Mouse (Mus musculus) hindlimb bud, embryonic 11.5 days (tissue): Measurements from ENCODE around the gene V1rd19.
"Not testable (repeated sequence)": the region's sequence is repeated elsewhere in the genome, so short reads cannot be mapped to it uniquely, and the experiment has no call there.

ENCODE experiments used
- DNase-seq: peaks from one replicate; pipeline ENCODE4 v3.0.0-alpha.2; 2012; ENCODE audit warnings: low read depth, low spot score; ENCODE audit errors: extremely low spot score

V1rd19 gene

DNA sequence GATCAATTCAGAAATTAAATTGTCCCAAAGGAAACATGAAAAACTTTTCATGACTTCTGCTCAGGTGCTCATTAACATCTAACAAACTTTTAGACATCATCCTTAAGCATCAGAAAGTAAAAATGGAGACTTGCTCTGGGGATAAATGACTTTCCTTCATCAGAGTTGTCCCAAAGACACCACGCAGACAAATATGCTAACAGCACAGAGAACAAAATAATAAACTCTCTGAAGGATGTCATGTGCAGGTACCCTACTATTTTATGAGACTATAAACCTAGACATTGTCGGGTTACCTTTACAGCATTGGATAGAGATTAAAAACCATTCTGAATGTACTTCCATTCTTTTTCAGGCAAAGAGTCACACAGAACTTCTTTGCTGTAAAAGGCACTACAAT lies at the start of gene V1rd19:
TSS of gene V1rd19 (plus strand) at position 301 of the 400 bp plus-strand sequence.
- no peak for DNase-seq

DNA sequence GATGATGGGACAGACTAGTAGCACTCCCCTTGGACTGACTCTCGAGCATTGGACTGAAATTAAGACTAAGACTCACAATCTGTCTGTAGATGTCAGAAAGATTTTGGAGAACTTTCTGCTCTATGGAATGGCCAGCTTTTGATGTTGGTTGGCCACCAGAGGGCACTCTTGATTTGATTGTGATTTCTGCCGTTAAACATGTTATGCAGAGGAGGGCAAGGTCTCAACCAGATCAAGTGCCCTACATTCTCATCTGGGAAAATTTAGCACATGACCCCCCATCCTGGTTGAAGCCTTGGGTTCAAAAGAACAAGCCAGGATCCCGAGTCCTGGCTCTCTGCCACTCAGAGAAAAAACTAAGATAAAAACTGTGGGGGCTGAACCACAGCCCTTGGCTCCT lies 33.4 kb upstream of the V1rd19 start:
- DNase-seq, result not testable (repeated sequence)

DNA sequence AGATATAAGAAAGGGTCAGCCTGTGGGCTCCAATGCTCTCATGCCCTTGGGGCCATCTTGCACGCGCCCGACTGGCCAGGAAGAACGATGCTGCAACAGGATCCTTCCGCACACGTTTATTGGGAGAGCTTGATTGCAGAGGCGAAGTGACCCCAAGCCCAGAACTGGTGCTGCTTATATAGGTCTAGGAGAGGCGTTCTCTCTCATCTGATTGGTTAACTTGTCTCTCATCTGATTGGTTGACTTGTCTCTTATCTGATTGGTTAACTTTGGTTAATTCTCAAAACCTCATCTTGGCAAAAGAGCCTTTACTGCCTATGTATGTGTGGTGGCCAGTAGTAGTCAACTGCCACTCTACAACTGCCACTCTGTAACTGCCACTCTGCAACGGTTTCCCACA lies 27.2 kb upstream of the V1rd19 start, which contains the start of gene Vmn1r181:
TSS of gene Vmn1r181 (plus strand) at position 301 of the 400 bp plus-strand sequence.
- not testable (repeated sequence) for DNase-seq

DNA sequence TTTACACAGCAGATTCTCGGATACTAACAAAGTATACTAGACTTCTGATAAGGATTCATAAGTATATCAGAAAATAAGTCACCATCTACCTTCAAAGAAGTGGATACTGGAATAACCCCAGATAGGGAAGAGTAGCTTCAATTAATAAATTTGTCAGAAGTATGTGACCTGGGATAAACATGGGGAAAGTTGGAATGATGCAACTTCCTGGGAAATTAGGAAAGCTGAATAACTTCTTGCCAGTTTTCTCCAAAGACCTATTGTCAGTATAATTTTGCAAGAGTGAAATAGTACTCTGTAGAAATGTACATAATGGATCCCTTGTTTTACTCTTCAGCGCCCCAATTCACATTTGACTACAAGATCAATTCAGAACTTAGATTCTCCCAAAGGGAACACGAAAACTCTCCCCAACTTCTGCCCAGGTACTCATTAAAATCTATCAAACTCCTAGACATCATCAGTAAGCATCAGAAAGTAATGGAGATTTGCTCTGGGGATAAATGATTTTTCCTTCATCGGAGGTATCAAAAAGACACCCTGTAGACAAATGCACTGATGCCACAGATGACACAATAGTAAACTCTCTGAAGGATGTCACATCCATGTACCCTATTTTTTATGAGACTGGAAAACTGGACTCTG lies 51.3 kb downstream of the V1rd19 start, which contains the start of gene Vmn1r183:
TSS of gene Vmn1r183 (plus strand) at position 595 of the 645 bp plus-strand sequence.
- no peak for DNase-seq
